Mouse (Mus musculus) induced T-regulatory cell, adult 2 months (primary cell): ENCODE results near the gene Nbea.

Source experiments
- DNase-seq: peaks from one replicate; pipeline ENCODE4 v3.0.0-alpha.2; 2012; ENCODE audit warnings: low read depth

The Nbea gene

DNA sequence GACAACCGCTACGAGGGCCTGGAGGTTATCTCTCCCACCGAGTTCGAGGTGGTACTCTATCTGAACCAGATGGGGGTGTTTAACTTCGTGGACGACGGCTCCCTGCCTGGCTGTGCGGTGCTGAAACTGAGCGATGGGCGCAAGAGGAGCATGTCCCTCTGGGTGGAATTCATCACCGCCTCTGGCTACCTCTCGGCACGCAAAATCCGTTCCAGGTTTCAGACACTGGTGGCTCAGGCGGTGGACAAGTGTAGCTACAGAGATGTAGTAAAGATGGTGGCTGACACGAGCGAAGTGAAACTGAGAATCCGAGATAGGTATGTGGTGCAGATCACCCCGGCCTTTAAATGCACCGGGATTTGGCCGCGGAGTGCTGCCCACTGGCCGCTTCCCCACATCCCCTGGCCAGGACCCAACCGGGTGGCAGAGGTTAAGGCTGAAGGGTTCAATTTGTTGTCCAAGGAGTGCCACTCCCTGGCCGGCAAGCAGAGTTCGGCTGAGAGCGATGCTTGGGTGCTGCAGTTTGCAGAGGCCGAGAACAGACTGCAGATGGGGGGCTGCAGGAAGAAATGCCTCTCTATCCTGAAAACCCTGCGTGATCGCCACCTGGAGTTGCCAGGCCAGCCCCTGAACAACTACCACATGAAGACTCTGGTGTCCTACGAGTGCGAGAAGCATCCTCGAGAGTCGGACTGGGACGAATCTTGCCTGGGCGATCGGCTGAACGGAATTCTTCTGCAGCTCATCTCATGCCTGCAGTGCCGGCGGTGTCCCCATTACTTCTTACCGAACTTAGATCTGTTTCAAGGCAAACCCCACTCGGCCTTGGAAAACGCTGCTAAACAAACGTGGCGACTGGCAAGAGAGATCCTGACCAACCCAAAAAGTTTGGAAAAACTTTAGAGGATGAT lies 400.1 kb downstream of the Nbea start:
- peak; percentile 54 for DNase-seq

DNA sequence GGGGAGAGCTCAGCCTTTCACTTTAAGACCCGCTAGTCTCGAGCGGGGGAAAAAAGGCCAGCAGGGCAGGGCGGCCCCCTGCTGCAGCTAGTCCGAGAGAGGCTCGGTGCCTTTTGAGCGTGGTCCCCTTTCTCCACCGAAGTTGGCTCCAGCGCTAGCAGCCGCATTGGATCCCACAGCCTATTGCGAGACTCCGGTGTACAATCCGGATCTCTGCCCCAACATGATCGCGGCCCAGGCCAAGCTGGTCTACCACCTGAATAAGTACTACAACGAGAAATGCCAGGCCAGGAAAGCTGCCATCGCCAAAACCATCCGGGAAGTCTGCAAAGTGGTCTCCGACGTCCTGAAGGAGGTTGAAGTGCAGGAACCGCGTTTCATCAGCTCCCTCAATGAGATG lies 400.7 kb downstream of the Nbea start:
- no peak for DNase-seq

DNA sequence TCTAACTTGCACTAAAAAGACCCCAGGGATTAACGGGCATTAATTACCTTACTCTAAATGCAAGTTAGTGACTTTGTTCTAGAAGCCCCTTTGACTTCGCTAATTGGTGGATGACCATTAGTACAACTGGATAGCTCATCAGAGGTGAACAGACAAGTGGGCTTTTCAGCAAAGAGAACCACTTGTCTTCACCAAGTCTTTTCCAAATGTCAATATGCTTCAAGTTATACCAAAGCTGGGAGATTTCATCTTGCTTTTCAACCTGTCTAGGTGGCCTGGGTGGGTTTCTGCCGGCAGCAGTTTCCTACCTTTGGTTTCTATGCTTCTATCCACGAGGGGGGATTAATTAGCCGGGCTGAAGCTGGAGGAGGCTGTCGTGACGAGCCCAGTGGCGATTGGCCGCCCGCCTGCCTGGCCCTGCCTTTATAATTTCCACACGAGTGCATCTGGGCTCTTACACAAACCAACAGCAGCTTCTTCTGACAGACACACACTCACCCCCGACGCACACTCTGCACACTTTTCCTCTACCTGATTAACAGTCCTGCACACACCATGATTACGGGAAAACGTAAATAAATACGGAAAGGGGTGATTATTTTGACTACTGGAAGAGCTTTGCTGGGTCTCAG lies 401.3 kb downstream of the Nbea start, which contains the start of gene Mab21l1:
Gene Mab21l1 (plus strand): TSS at position 455 of the 632 bp plus-strand sequence.
- peak; percentile 46 for DNase-seq

- peak; percentile 17 for DNase-seq
These were observed 402.0 kb downstream of the Nbea start for GRCm38 (mm10) chr3:55781429-55782055.

GRCm38 (mm10) chr3:55780120-55781070 lies 403.1 kb downstream of the Nbea start:
- no peak for DNase-seq

GRCm38 (mm10) chr3:55778764-55779730 lies 404.5 kb downstream of the Nbea start:
- no peak for DNase-seq

- DNase-seq, result no peak
These were observed 406.0 kb downstream of the Nbea start for GRCm38 (mm10) chr3:55777501-55777900.

DNA sequence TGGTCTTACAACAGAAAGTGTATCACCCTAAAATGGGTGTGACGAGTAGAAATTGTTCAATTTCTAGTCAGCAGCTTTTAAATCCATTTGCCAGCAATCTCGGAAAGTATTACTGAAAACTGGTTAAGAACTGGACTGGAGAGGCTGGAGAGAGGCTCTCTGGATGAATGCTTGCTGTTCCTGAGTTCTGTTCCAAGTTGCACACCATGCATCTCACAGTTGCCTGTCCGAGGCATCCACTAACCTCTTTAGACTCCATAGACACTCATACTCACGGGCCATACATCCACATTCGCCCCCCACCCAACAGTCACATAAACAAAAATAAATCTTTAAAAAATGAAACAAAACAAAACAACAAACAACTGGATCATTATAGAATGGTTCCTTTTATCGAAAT lies 407.7 kb downstream of the Nbea start:
- DNase-seq, result no peak

- DNase-seq, result no peak
These were observed 408.3 kb downstream of the Nbea start for GRCm38 (mm10) chr3:55775245-55775644.

GRCm38 (mm10) chr3:55774203-55774602 lies 409.3 kb downstream of the Nbea start:
- no peak for DNase-seq

DNA sequence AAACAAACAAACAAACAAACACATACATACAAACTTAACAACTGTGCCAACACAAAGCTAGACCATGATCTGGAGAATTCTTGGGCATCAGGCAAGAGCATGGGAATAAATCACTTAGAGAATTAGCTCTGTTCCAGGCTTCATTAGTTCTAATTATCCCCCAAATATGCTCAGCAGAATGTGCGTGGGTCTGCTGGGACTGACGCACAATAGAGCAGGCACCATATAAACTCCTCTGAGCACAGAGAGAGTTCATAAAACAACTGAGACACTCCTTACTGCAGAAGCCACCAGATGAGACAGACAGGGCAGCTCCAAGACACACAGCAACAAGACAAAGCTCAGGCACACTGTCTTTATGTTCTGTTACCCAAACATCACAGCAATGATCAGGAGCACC lies 414.2 kb downstream of the Nbea start:
- no peak for DNase-seq

DNA sequence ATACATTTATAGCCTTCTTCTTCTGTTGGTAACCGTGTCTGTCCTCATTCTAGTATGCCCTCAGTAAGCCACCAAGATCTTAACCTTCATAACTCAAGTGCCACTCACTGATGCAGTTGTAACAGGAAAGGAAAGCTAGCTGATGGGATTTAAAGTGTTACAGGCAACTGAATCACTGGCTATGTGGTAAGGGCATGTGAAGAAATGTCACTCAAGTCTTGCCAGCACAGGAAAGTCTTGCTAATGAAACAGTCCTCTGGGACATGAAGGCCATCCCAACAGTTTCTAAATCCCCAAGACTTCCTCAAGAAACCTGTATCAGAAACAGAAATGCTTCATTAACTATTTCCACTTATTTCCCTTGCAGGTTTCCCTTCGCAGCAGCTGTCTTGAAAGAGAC lies 414.8 kb downstream of the Nbea start:
- no peak for DNase-seq

- DNase-seq, result no peak
These were observed 419.9 kb downstream of the Nbea start for GRCm38 (mm10) chr3:55763591-55763990.

DNA sequence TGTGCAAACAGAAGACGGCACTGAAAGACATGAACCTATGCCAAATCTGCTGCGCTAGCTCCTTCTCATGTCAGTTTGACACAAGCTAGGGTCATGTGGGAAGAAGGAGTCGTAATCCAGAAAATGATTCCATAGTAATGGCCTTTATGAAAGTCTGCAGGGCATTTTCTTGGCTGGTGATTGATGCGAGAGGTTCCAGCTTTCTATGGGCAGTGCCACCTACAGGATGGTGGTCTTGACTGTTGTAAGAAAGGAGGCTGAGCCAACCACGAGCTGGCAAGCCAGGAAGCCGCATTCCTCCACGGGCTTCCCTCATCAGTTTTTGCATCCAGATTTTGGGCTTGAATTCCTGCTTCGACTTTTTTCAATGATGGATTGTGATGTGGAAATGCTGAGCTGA lies 425.2 kb downstream of the Nbea start:
- DNase-seq, result no peak

DNA sequence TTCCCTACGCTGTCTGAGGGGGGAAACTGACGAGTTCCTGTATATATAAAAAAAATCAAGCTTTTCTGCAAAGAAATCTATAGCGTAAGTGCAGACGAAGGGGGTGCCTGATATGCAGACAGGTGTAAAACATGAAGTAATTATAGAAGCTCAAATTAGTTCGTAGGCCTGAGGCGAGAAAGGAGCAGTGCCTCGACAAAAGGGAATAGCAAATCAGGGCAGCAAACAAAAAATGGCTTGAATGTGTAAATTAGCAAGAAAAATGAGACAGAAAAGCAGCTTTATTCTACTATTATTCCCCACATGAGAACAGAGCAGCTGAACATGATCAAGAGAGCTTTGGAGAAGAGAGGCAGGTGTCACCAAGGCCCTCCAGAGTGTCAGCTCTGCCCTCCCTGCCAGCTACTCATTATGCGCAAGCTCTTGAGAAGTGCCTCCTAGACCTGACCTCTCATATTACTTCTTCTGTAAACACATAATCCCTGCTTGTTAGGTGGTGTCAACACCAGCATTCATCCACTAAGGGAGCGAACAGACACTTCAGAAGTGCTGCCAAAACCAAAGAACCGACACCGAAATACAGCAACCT lies 426.8 kb downstream of the Nbea start:
- no peak for DNase-seq

GRCm38 (mm10) chr3:55755805-55756601 lies 427.5 kb downstream of the Nbea start:
- DNase-seq, result no peak

- no peak for DNase-seq
These were observed 428.4 kb downstream of the Nbea start for GRCm38 (mm10) chr3:55754981-55755608.

GRCm38 (mm10) chr3:55753872-55754271 lies 429.6 kb downstream of the Nbea start:
- DNase-seq, result no peak

DNA sequence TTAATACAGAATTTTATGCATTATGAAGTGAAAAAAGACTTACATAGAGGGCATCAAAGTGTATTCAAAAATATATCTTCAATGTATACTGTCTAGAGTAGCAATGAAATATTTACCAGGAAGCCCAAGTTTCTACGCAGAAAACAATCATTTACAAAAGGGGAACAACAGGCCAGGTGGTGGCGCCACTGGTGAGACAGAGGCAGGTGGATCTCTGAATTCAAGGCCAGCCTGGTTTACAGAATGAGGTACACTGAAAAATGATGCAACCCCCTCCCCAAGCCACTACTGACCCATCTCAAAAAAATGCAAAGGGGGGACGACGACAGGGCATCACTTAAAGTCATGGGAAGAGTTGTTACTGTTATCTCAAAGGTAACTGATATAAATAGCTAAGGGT lies 430.9 kb downstream of the Nbea start:
- no peak for DNase-seq
